Mouse (Mus musculus) bone marrow macrophage, adult 2 months (primary cell): Measurements from ENCODE around the gene Sptlc2. TPM values are rescaled to one million over a fixed set of nuclear protein-coding genes. Genes with fewer than 3 reads are reported as not detected.
A peak's percentile ranks its signal among the peaks of the same experiment; 100 is the strongest.

Source experiments
- H3K27ac ChIP-seq: 2 replicates; pipeline ENCODE4 v1.5.1; 2012; ENCODE audit warnings: low read depth, low read length; ENCODE audit not compliant: insufficient read depth
- H3K4me1 ChIP-seq: 2 replicates; pipeline ENCODE4 v1.6.1; 2012; ENCODE audit warnings: low read length; ENCODE audit not compliant: control insufficient read depth, insufficient read depth
- H3K4me3 ChIP-seq: 2 replicates; pipeline ENCODE4 v1.5.1; 2012; ENCODE audit warnings: mild to moderate bottlenecking, low read length, moderate library complexity; ENCODE audit not compliant: insufficient read depth
- CTCF ChIP-seq: IDR thresholded peaks from 2 replicates; pipeline ENCODE4 v1.5.1; 2012; ENCODE audit warnings: low read depth, mild to moderate bottlenecking, low read length, moderate library complexity
- POLR2A ChIP-seq: IDR thresholded peaks from 2 replicates; pipeline ENCODE4 v1.6.1; 2012; ENCODE audit warnings: mild to moderate bottlenecking, low read depth, low read length, borderline replicate concordance
- polyA plus RNA-seq: library from polyadenylated mRNA; stranded (reverse); fragments of >200 nt; gene quantifications from 2 replicates; pipeline ENCODE4 v1.2.4, GENCODE M21; 2012; ENCODE audit not compliant: missing spikeins, insufficient read depth, insufficient read length

Sptlc2 gene
- polyA plus RNA-seq, 1 experiment: 139 TPM

GRCm38 (mm10) chr12:87334886-87335285 lies 53.3 kb downstream of the Sptlc2 start:
- H3K4me3 ChIP-seq: no peak overlapping the region
- TF ChIP-seq CTCF (no peak), POLR2A (no peak)
- peaks cover 18% of the 10 kb centered on the region for H3K4me1 ChIP-seq
- H3K27ac ChIP-seq: no peak overlapping the region

- H3K4me3 ChIP-seq: no peak overlapping the region
- peaks cover 27% of the 10 kb centered on the region for H3K4me1 ChIP-seq
- no peak overlapping the region for H3K27ac ChIP-seq
- no peak for TF ChIP-seq CTCF
- no peak for TF ChIP-seq POLR2A
Measured at GRCm38 (mm10) chr12:87333794-87334193, 54.4 kb downstream of the Sptlc2 start.

- peaks cover 36% of the 10 kb centered on the region for H3K4me1 ChIP-seq
- TF ChIP-seq CTCF (no peak), POLR2A (no peak)
- H3K4me3 ChIP-seq: no peak overlapping the region
- H3K27ac ChIP-seq: no peak overlapping the region
Measured at GRCm38 (mm10) chr12:87332511-87332910, 55.6 kb downstream of the Sptlc2 start.

- TF ChIP-seq POLR2A (no peak), CTCF (no peak)
- Histone ChIP-seq H3K27ac (no peak overlapping the region), H3K4me1 (peaks cover 36% of the 10 kb centered on the region), H3K4me3 (no peak overlapping the region)
Measured at GRCm38 (mm10) chr12:87331908-87332307, 56.2 kb downstream of the Sptlc2 start.

- TF ChIP-seq CTCF (no peak), POLR2A (no peak)
Measured at GRCm38 (mm10) chr12:87331053-87331456, 57.1 kb downstream of the Sptlc2 start.

GRCm38 (mm10) chr12:87330213-87330612 lies 57.9 kb downstream of the Sptlc2 start:
- no peak overlapping the region for H3K4me3 ChIP-seq
- TF ChIP-seq POLR2A: no peak
- TF ChIP-seq CTCF: no peak
- peaks cover 39% of the 10 kb centered on the region for H3K4me1 ChIP-seq
- H3K27ac ChIP-seq: peak overlapping the region; percentile 64

More at GRCm38 (mm10) chr12:87331053-87331456, 57.1 kb downstream of the Sptlc2 start:
- no peak overlapping the region for H3K27ac ChIP-seq
- H3K4me3 ChIP-seq: no peak overlapping the region
- H3K4me1 ChIP-seq: peaks cover 36% of the 10 kb centered on the region

GRCm38 (mm10) chr12:87328025-87328424 lies 60.1 kb downstream of the Sptlc2 start:
- no peak overlapping the region for H3K27ac ChIP-seq
- H3K4me3 ChIP-seq: no peak overlapping the region
- H3K4me1 ChIP-seq: peaks cover 43% of the 10 kb centered on the region
- no peak for TF ChIP-seq CTCF
- no peak for TF ChIP-seq POLR2A

GRCm38 (mm10) chr12:87327610-87328009 lies 60.5 kb downstream of the Sptlc2 start:
- H3K27ac ChIP-seq: no peak overlapping the region
- H3K4me1 ChIP-seq: peaks cover 42% of the 10 kb centered on the region
- no peak overlapping the region for H3K4me3 ChIP-seq
- TF ChIP-seq CTCF: no peak
- TF ChIP-seq POLR2A: no peak

- no peak overlapping the region for H3K27ac ChIP-seq
- H3K4me1 ChIP-seq: peaks cover 30% of the 10 kb centered on the region
- TF ChIP-seq POLR2A: no peak
- no peak for TF ChIP-seq CTCF
- H3K4me3 ChIP-seq: no peak overlapping the region
Measured at GRCm38 (mm10) chr12:87325452-87325851, 62.7 kb downstream of the Sptlc2 start.

GRCm38 (mm10) chr12:87319229-87319628 lies 68.9 kb downstream of the Sptlc2 start:
- 0 out of 2 replicates have a peak, but pooled peaks cover 2% of the 10 kb centered on the region for H3K4me1 ChIP-seq
- no peak for TF ChIP-seq POLR2A
- no peak for TF ChIP-seq CTCF
- H3K27ac ChIP-seq: no peak overlapping the region
- no peak overlapping the region for H3K4me3 ChIP-seq

- Histone ChIP-seq H3K27ac (no peak overlapping the region), H3K4me3 (no peak overlapping the region), H3K4me1 (0 out of 2 replicates have a peak, but pooled peaks cover 2% of the 10 kb centered on the region)
- TF ChIP-seq CTCF (no peak), POLR2A (no peak)
Measured at GRCm38 (mm10) chr12:87317951-87318350, 70.2 kb downstream of the Sptlc2 start.
